Mouse (Mus musculus) c-Kit-negative CD71-positive TER-119-positive erythroid progenitor cells, embryonic 14.5 days (primary cell): ENCODE data around the gene Tmprss3.

ENCODE experiments used
- DNase-seq: peaks from one replicate; pipeline ENCODE4 v3.0.0-alpha.2; 2013; ENCODE audit warnings: low read depth, low spot score

Gene Tmprss3

GRCm38 (mm10) chr17:31195207-31195606, 3.6 kb downstream of the Tmprss3 start:
- DNase-seq: no peak

DNA sequence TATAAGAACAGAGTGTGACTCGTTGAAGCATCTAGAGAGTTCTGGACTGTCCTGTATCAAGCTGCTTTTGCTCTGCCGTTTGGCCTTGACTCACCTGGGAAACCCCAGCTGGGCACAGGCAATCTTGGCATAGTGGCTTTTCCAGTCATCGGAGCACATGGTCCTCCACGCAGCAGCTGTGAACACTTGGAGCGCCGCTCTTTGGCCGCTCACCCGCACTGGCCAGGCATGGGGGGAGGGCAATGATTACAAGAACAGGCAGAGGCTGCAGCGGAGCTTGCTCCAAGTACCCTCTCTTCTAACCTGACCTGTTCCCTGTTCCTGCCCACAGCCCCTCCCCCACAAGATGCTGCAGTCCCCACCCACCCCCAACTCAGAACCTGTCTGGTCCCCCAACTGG, 5.4 kb downstream of the Tmprss3 start:
- no peak for DNase-seq

DNA sequence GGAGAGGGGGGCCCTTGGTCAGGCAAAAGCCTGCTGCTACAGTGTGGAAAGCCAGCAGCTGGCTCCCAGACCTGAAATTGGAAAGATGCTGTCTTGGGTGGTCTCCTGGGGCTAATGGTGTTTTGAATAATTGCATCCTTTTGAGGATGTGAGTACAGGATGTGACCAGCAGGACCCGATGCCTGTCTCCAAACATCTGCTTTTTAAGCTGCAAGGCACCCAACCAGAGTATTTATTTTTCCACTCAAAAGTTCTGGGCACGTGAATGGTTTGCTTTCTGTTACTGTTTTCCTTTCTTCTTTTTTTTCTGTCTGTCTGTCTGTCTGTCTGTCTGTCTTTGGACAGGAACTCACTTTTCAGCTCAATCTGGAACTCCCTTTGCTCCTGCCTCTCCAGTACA, 6.1 kb downstream of the Tmprss3 start:
- DNase-seq: no peak

DNA sequence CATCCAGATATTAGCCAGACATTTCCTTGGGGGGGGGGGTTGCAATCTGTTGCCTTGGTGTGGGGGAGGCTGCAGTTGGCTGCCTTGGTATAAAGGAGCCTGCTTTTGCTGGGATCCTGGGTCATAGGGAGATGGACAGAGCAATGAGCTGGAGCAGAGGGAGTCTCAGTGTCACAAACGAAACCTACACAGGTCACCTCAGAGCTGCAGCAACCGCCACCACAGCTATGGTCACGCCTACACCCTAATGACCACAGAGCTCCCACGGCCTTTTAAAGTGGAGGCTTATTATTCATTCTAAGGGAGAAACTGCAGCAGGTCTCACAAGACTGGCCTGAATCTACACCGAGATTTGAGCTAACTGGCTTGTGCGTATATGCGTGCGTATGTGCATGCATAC, 7.0 kb downstream of the Tmprss3 start:
- DNase-seq: no peak

DNA sequence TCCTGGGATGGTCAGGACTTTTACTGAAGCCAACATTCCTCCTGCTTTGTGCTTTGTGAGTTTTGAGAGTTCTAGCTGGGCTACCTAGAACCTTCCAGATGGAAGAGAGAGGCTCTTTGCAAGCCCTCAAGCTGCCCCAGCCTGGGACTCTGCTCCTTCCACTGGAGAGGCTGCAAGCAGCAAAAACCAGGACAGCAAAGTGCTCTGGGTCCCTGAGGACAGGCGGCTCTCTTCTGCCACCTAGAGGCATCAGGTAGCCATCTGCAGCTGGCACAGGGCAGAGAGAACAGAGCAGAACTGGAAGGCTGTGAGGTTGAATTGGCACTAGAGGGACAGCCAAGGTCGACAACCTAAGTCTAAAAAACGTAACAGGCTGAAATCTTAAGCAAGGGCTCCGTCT, 11.4 kb downstream of the Tmprss3 start:
- no peak for DNase-seq

- DNase-seq: no peak
Measured at GRCm38 (mm10) chr17:31184269-31184990, 14.3 kb downstream of the Tmprss3 start.

- DNase-seq: no peak
Measured at GRCm38 (mm10) chr17:31183180-31183974, 15.4 kb downstream of the Tmprss3 start.

DNA sequence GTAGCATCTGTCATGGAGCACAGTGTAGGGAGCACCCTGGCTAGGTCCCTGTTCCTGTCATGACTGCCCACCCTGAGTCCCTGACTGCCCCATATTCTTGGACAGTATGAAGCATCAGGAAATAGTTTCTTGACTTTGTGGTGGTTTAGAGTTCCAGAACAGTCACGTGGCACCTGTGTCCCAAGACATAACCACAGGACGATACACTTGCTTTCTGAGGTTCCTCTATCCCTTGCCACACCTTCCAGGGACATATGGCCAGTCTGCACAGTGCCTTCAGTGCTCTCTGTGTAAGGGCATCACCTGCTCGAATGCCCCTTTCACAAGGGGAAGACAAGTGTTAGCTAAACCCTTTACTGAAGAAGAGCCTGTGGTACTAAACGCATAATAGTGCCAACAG, 17.3 kb downstream of the Tmprss3 start:
- DNase-seq: no peak

GRCm38 (mm10) chr17:31176321-31176720, 22.5 kb downstream of the Tmprss3 start:
- DNase-seq: no peak

- no peak for DNase-seq
Measured at GRCm38 (mm10) chr17:31169796-31170195, 29.0 kb downstream of the Tmprss3 start.

DNA sequence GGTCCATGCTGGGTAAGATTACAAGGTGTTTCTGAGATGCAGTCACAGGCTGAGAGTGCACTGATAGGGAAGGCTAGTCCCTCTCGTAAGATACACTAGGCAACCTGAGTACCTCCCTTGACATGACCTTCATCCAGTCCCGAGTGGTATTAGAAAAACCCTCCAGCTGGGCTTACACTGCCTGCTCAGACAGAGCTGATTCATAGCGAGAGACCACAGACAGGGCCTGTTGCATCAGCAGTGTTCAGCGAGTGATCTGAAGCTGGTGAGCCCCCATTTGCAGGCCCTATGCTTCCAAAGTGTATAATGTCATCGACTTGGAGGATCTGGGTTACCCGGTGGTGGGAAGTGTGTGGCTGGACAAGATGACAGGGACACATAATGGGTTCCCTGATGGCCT, 33.6 kb downstream of the Tmprss3 start, which contains the start of gene Tff1:
Tff1 (minus strand) TSS at position 151 of the 400 bp plus-strand sequence.
- DNase-seq: no peak

GRCm38 (mm10) chr17:31163821-31164220, 35.0 kb downstream of the Tmprss3 start:
- no peak for DNase-seq

- DNase-seq: no peak
Measured at GRCm38 (mm10) chr17:31162607-31163006, 36.2 kb downstream of the Tmprss3 start.

GRCm38 (mm10) chr17:31160291-31160690, 38.5 kb downstream of the Tmprss3 start:
- DNase-seq: no peak

- no peak for DNase-seq
Measured at GRCm38 (mm10) chr17:31157921-31158320, 40.9 kb downstream of the Tmprss3 start.

DNA sequence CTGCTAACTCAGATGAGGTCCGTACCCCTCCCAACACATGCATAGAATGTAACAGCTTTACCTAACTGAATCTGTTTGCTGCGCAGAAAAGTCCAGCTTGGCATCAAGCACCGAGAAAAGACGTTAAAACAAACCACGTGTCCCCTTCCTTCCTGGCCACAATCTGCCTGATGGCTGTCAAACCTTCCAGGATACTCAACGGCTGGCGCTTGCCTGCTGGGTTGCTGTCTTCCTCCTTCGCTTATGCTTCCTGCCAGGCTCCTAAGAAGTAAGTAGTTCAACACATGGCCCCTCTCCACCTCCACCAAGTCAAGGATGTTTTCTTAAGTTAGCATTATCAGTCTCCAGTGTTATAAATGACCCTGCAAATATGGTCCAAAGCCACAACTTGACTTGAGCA, 45.0 kb downstream of the Tmprss3 start:
- DNase-seq: no peak

DNA sequence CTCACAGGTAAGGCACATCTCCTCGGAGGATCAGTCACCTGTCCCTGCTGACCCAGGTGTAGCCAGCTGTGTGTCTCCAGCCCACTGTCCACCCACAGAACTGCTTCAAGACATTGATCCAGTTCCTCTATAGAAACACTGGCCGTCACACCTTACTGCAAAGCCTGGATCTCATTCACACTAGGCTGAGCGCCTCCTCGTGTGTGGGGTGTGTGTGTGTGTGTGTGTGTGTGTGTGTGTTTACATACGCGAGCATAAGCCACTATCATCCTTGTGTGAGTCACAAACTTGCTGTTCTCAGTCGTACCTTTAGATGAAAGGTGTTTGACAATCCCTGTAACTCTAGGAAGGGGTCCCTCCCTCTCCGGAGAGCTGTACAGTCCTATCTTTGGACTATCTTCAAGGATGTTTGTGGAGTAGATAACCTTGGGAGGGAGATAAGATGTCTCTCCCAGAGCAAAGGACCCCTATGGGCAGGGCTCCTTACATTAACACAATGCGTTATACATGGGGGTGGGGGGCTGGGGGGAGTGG, 45.7 kb downstream of the Tmprss3 start:
- DNase-seq: no peak

- DNase-seq: no peak
Measured at GRCm38 (mm10) chr17:31152512-31152911, 46.3 kb downstream of the Tmprss3 start.

DNA sequence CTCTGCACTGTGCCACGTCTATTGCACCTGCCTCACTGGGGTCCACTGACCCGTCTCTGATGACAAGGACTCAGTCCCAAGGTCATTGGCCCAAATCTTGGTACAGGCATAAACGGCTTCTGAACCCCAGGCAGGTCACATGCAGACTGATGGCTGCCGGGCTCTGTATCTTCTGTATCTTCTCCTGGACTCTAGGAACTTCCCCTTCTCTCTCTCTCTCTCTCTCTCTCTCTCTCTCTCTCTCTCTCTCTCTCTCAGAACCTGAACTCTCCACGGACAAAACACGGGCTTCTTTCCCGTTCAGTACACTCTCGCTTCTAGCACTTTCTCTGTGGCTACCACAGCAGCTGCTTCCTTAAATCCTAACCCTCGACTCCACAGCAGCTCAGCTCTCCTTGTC, 52.8 kb downstream of the Tmprss3 start:
- DNase-seq: no peak

- DNase-seq: no peak
Measured at GRCm38 (mm10) chr17:31144040-31145037, 54.4 kb downstream of the Tmprss3 start, which contains the start of gene Tff2. Gene Tff2, minus strand, starts transcription at chr17:31144282.

DNA sequence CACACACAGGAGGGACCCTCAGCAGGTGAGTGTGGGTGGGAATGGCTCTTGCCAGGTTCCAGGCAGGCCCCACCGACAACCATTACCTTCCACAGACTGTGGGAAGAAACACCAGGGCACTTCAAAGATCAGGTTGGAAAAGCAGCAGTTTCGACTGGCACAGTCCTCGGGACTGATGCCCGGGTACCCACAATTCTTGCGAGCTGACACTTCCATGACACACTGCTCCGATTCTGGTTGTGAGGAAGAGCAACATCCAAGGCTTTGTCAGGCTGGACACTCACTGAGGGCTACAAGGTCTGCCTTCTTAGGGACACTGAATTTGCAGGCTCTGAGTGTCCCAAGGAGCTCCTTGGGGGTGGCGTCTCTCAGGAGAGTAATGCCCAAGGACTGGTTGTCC, 56.7 kb downstream of the Tmprss3 start:
- DNase-seq: no peak
